Mouse (Mus musculus): ENCODE results near the gene C2cd2l. TPM values are rescaled to one million over a fixed set of nuclear protein-coding genes. Genes with fewer than 3 reads are reported as not detected.

Gene C2cd2l
- total RNA-seq, 4 experiments from 2014 or later = 42.6 to 60.5 (median 49.9) TPM

DNA sequence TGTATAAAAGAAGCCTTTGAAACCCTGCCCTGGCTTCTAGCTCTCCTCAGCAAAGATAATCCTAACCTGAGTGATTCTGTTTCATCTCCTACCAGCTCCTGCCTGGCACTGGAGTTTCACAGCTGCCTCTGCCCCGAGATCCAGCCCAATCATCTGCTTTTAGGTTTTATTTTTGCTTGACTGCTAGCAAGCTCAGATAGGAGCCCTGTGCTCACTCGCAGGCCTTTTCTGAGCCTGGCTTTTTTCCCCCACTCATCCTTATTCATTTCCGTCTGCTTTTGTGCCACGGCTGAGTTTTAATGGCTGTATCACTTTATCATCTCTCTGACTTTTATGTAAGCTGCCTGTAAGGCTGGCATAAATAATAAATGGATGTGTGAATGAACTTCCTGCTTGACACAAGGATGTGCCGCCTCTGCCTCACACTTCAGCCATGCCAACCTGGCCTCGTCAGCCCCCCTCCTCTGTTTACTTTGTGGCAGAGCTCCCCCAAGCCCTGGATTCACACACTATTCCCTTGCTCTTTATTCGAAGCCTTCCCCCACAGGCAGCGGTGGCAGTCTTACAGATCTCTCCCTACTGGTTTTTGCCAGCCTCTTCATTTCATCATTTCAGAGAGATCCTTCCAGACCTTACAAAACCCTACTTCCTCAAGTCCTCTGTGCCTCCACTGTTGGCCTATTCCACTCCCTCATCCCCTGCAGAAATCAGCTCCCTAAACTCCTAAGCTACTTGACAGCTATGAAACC is 53.4 kb downstream of the C2cd2l start:
- no peak for DNase-seq

DNA sequence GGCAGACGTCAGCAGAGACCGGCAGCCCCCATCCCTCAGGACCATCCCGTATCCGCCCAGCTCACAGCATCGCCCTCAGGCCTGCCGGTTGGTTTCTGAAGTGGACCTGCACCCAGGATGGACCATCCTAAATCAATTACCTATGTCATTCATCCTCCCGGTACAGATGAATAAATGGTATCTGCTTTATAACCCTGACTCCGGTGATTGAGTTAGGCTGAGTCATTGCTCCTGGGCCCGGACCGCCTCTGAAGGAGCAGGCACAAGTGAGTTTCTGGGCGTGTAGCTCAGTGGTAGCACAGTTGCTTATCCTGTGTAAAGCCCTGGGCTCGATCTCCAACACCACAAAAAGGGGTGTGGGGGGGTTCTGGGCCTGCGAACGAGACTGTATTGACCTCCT is 58.7 kb downstream of the C2cd2l start:
- no peak for DNase-seq

Small RNA genes within 50 kb of the gene (microRNA-seq; reads per million reads assigned to microRNA genes)
- gene Gm44335 = 0 to 0.18 reads per million in 2 experiments

Other genes starting within 250 kb of the C2cd2l start
- gene Mfrp, start 218.6 kb downstream of the C2cd2l start, total RNA-seq (2022) = under 1 TPM in 2 of 4 experiments, not detected in 2; 0.10 to 0.31 TPM
- 10 to 100 TPM; 13.7 to 22.0 (median 18.7) TPM for gene C1qtnf5, start 213.0 kb downstream of the C2cd2l start, total RNA-seq (2022)
- 1 to 10 TPM in 1 of 4 experiments, under 1 TPM in 3; 0.20 to 1.1 (median 0.93) TPM for gene Gm49380, start 206.8 kb downstream of the C2cd2l start, total RNA-seq (2022)
- 10 to 100 TPM; 29.8 to 36.7 (median 31.5) TPM for gene Rnf26, start 206.8 kb downstream of the C2cd2l start, total RNA-seq (2022)
- gene Mcam, start 185.8 kb downstream of the C2cd2l start, total RNA-seq (2022) = 10 to 100 TPM; 21.4 to 70.9 (median 38.2) TPM
- 10 to 100 TPM; 30.4 to 52.9 (median 40.1) TPM for gene Cbl, start 86.2 kb downstream of the C2cd2l start, total RNA-seq (2022)
- gene Ccdc153, start 79.6 kb downstream of the C2cd2l start, total RNA-seq (2022) = 10 to 100 TPM in 2 of 4 experiments, 1 to 10 TPM in 2; 3.9 to 18.0 (median 7.9) TPM
- gene Pdzd3, start 68.8 kb downstream of the C2cd2l start, total RNA-seq (2022) = under 1 TPM in 3 of 4 experiments, not detected in 1; 0.24 to 0.27 (median 0.25) TPM
- gene Nlrx1, start 51.7 kb downstream of the C2cd2l start, total RNA-seq (2022) = 10 to 100 TPM; 27.6 to 41.8 (median 34.2) TPM
- gene Abcg4, start 31.7 kb downstream of the C2cd2l start, total RNA-seq (2022) = 10 to 100 TPM; 39.3 to 51.3 (median 42.1) TPM
- 10 to 100 TPM; 20.3 to 44.4 (median 31.8) TPM for gene Hinfp, start 14.6 kb downstream of the C2cd2l start, total RNA-seq (2022)
- gene Dpagt1, start 5.7 kb upstream of the C2cd2l start, total RNA-seq (2022) = 10 to 100 TPM; 31.4 to 37.0 (median 34.8) TPM
- 10 to 100 TPM; 25.9 to 44.6 (median 31.7) TPM for gene H2afx, start 14.4 kb upstream of the C2cd2l start, total RNA-seq (2022)
- gene Hmbs, start 23.9 kb upstream of the C2cd2l start, total RNA-seq (2022) = 100 to 1,000 TPM in 2 of 4 experiments, 10 to 100 TPM in 2; 82.8 to 122 (median 96.8) TPM
- gene Vps11, start 41.4 kb upstream of the C2cd2l start, total RNA-seq (2022) = 10 to 100 TPM; 78.0 to 91.8 (median 85.8) TPM
- gene Hyou1, start 59.2 kb upstream of the C2cd2l start, total RNA-seq (2022) = 100 to 1,000 TPM; 199 to 239 (median 228) TPM
- gene Slc37a4, start 76.6 kb upstream of the C2cd2l start, total RNA-seq (2022) = 10 to 100 TPM; 18.2 to 27.8 (median 23.5) TPM
- gene Rps25, start 86.9 kb upstream of the C2cd2l start, total RNA-seq (2022) = 1,000 to 10,000 TPM; 1,115 to 1,314 (median 1,244) TPM
- 100 to 1,000 TPM in 2 of 4 experiments, 10 to 100 TPM in 2; 86.0 to 116 (median 98.3) TPM for gene Trappc4, start 87.3 kb upstream of the C2cd2l start, total RNA-seq (2022)
- gene Ccdc84, start 98.3 kb upstream of the C2cd2l start, total RNA-seq (2022) = 10 to 100 TPM; 14.9 to 29.6 (median 25.7) TPM
- gene Foxr1, start 120.9 kb upstream of the C2cd2l start, total RNA-seq (2022) = not detected
- not detected for gene Upk2, start 134.7 kb upstream of the C2cd2l start, total RNA-seq (2022)
- 10 to 100 TPM; 48.9 to 76.1 (median 66.7) TPM for gene Bcl9l, start 162.5 kb upstream of the C2cd2l start, total RNA-seq (2022)
- under 1 TPM; 0.13 to 0.32 (median 0.18) TPM for gene Cxcr5, start 241.6 kb upstream of the C2cd2l start, total RNA-seq (2022)